Mouse (Mus musculus) layer of hippocampus, postnatal 25 days (tissue): ENCODE data around the gene Zfp174. TPM values are rescaled to one million over a fixed set of nuclear protein-coding genes. Genes with fewer than 3 reads are reported as not detected.

Experiments
- DNase-seq, 2 experiments: peaks; one replicate each; pipeline ENCODE4 v3.0.0; 2022; ENCODE audit warnings: mixed read lengths in 2 of 2, low spot score in 1 of 2; ENCODE audit errors: extremely low spot score in 1 of 2
- total RNA-seq, 2 experiments: library from RNA; stranded (reverse); gene quantifications; 2 replicates each; pipeline ENCODE4 v1.2.3; 2021

Zfp174 gene
- total RNA-seq, 2 experiments from 2014 or later: 3.9 to 4.9 TPM

DNA sequence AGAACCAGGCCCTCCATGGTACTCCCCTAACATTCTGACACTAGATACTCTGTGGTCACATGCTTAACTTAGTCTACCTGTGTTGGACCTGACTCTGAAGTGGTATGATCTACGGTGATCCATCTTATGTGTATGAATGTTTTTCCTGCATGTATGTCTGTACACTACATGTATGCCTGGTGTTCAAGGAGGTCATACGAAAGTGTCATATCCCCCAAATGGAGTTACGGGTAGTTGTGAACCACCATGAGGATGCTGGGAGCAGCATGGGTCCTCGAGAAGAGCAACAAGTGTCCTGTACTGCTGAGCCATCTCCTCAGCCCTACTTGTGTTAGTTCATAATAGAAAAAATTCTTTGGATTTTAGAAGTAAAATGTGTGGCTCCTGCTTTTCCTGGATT lies 29.3 kb downstream of the Zfp174 start:
- no peak for DNase-seq

DNA sequence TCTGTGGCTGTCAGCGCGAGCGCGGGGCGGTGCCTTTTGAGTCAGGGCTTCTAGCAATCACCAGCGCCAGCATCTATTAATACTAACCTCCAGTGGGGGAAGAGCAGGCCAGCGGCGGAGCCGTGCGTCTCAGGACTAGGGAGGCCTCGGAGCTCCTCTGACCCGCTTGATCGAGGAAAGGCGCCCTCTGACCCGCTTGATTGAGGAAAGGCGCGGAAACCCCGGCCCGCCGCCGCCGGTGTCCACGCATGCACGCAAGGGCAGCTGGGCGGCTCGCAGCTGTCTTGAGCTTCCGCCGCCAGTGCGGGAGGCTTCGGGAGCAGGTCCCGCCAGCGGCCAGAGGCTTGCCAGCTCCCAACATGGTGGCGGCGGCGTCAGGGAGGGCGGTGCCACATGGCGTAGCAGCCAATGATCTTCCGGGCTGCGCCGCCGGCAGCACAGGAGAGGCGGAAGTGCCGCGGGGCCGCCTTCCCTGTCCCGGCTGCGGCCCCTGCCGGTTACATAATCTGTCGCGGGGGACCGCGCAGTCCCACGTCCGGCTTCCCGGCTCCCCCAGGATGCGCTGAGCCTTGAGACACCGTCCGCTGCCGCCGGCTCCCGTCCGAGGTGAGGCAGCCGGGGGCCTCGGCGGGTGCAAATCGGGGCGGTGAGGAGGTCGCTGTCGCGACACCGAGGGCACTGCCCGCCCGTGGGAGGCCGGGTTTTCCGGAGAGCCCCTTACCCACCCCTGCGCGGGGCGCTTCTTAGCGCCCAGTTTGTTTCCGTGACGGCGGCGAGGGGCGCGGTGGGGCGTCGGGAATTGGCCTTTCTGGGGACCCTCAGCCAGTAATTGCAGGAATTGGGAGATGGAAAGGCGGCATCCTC lies 37.4 kb downstream of the Zfp174 start, which contains the start of the genes Zfp597 and Gm20695:
TSS of gene Zfp597 (minus strand) at position 361 of the 864 bp plus-strand sequence.
TSS of gene Gm20695 (plus strand) at position 448 of the 864 bp plus-strand sequence.
- peak; percentile 86 to 91 for DNase-seq

DNA sequence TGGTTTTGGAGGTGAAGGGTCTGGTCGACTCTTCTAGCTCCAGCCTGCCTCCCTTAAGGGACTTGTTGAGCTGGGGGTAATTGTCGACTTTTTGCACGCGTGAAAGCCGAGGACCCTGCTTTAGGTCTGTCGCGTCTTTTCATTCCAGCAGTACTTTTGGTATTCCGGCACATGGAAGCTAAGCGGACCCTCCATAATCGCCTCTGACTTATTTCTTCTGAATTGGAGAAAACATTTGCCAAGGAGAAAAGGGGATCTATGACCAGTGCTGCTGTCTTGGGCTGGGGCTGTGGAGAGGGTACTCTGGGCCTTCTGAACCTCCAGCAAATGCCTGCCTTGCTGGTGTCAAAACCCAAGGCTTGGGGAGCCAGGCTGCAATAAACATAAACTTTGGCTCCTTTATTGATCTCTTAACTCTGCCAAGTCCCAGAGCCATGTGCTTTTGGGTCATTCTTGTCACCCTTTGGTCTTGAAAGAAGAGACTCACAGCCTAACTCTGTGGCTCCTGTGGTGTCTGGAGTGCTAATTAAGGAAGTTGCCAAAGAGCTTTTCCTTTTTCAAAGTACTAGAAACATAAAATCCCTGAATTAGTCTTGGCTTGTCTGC lies 38.1 kb downstream of the Zfp174 start:
- no peak for DNase-seq

DNA sequence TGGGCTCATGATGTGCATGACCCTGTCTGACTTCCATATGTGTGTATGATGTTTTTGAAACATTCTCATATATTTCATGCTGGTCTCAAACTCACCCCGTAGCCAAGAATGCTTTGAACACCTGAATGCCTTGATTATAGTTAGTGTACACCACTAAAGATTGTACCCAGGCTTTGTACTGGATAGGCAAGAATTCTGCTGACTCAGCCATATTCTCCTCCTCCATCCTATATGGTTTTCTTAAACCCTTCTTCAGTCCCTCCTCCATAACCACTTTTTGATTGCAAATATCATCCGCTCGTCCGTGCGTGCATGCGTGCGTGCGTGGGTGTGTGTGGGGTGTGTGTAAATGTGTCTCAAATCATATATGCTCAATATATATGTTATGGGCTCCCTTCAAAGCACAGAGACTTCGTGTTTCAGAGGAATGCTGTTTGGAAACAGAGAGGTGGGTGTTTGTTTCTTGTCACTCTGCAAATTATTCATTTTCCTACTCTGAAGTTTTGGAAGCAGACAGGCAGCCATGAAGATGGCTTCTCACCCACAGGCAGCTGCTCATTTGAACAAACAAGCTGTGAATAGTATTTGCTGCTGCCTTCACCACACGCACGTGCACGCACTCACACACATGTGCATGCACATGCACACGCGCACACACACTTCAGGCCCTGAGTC lies 44.7 kb downstream of the Zfp174 start:
- no peak for DNase-seq

DNA sequence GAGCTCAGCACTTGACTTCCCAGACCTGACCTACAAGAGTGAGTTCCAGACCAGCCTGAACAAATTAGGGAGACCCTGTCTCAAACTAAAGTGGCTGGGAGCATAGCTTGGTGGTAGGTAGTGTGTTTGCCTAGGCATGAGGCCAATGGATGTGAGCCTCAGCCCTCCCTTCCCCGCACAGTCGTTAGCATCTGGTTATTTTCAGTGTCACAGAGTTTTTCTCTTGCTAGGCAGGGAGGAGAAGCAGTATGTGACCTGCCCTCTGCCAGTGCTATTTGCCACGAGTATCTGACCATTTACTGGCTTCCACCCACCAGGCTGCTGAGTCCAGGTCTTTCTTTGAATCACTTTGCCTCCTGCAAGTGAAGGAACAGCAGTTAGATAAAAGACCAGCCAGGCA lies 46.7 kb downstream of the Zfp174 start:
- no peak for DNase-seq

DNA sequence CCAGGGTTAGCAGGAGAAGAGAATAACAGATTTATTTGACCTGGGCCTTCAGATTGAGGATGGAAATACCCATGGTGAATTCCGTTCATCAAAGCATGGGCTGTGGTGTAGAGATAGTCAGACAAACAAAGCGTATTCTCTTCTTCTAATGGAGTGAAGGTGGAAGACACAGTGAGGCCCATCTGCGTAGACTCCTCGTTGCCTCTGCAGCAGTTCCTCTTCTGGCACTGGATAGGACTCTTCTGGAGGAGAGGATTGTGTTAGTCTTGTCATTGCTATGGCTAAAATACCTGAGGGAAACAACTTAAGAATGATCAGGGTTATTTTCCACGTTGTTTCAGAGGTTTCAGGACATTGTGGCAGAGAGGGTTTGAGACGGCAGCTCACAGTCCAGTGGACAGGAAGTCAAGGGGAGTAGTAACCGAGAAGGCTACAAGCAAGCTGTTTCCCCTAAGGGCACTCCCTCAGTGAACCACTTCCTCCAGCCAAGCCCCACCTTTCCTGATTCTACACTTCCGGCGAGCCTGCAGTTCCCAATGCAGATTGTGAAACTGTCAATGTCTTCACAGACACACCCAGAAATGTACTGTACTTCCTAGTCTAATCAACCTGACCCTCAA lies 48.2 kb downstream of the Zfp174 start:
- DNase-seq: no peak

DNA sequence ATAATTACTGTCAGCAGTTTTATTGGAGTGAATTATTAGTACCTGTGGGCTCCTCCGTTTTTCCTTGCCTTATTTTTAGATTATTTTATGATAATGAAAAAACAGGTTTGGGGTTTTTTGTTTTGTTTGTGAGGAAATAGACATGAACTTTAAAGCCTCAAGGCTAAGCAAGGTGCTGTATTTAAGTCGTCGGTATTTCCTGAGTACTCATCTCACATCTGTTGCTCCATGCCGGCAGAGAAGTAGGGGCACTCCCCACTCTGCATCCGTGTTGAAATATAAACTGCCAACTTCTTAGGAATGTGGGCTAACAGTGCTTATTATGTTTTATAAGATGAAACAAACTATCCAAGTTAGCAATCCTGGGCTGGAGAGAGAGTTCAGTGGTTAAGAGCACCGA lies 49.0 kb downstream of the Zfp174 start:
- DNase-seq: no peak

DNA sequence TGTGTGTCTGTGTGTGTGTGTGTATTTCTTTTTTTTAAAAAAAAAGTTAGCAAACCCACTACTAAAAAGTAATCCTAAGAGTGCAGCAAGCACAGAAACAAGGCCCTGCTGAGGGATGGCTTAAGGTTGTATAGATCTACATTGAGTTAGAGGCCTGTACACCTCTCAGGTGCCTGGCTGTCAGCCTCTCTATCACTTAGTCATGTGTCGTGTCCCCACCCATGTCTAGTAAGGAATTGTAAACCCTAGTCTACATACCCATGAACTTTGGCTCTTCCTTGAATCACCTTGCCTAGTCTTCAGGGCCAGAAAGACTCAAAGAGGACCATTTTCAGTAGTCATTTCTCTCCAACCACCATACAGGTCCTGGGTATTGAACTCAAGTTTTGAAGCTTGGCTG lies 49.5 kb downstream of the Zfp174 start:
- no peak for DNase-seq

DNA sequence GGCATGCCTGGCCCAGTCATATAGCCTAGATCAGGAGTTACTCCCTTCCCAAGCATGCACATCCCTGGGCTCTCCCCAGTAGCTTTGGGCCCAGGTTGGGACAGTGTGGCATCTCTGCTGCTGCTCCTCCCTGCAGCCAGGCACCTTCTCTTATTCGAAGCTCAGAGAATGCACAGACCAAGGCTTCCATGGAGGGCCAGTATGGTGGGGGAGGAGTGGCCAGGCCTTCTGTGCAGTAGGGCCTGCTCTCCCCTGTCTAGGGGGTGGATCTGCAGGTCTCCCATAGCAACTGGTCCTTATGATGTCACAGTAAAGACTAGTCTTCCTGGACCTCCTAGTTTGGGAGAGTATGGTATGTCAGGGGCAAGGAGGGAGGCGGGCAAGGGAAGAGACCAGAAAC lies 60.4 kb downstream of the Zfp174 start:
- DNase-seq: no peak

Other genes with a start within 250 kb of the Zfp174 start
- gene Mefv, start 129.2 kb upstream of the Zfp174 start, total RNA-seq: not detected
- 10 to 100 TPM; 17.5 to 20.7 TPM for gene Zfp263, start 103.2 kb upstream of the Zfp174 start, total RNA-seq
- not detected for gene Olfr15, start 16.4 kb upstream of the Zfp174 start, total RNA-seq
- 100 to 1,000 TPM; 104 to 107 TPM for gene Naa60, start 25.1 kb downstream of the Zfp174 start, total RNA-seq
- gene Zfp597, start 37.3 kb downstream of the Zfp174 start, total RNA-seq: 10 to 100 TPM; 21.8 to 23.2 TPM
- gene Gm20695, start 37.4 kb downstream of the Zfp174 start, total RNA-seq: 1 to 10 TPM in 1 of 2 experiments, under 1 TPM in 1; 0.44 to 1.8 TPM
- 1 to 10 TPM; 4.4 to 4.8 TPM for gene 1700037C18Rik, start 61.4 kb downstream of the Zfp174 start, total RNA-seq
- 10 to 100 TPM; 26.8 to 29.2 TPM for gene Cluap1, start 61.5 kb downstream of the Zfp174 start, total RNA-seq
- 1 to 10 TPM; 1.3 to 2.0 TPM for gene Nlrc3, start 129.4 kb downstream of the Zfp174 start, total RNA-seq
- gene Slx4, start 156.5 kb downstream of the Zfp174 start, total RNA-seq: 10 to 100 TPM; 44.1 to 45.4 TPM
- gene Dnase1, start 189.7 kb downstream of the Zfp174 start, total RNA-seq: not detected
- gene Trap1, start 230.6 kb downstream of the Zfp174 start, total RNA-seq: 10 to 100 TPM; 65.0 to 73.1 TPM